Mouse (Mus musculus) heart, adult 2 months (tissue): Measurements from ENCODE around the gene Mertk. TPM values are rescaled to one million over a fixed set of nuclear protein-coding genes. Genes with fewer than 3 reads are reported as not detected.

Experiments
- DNase-seq, 2 experiments: peaks; one replicate each; pipeline ENCODE4 v3.0.0; 2021
- H3K27ac ChIP-seq: fragments of 200-600 bp; 2 replicates; pipeline ENCODE4 v1.8.1; 2022
- H3K27me3 ChIP-seq: fragments of 200-500 bp; 2 replicates; pipeline ENCODE4 v1.6.1; 2012; ENCODE audit warnings: mild to moderate bottlenecking, low read length, inconsistent platforms, mixed read lengths; ENCODE audit not compliant: control insufficient read depth, insufficient read depth
- H3K36me3 ChIP-seq: fragments of 200-500 bp; 2 replicates; pipeline ENCODE4 v1.6.1; 2012; ENCODE audit warnings: low read length, inconsistent platforms; ENCODE audit not compliant: control insufficient read depth, insufficient read depth
- H3K4me1 ChIP-seq: fragments of 200-500 bp; 2 replicates; pipeline ENCODE4 v1.6.1; 2011; ENCODE audit warnings: low read length; ENCODE audit not compliant: control insufficient read depth, insufficient read depth
- H3K4me3 ChIP-seq: fragments of 200-600 bp; 2 replicates; pipeline ENCODE4 v1.8.1; 2022
- H3K79me2 ChIP-seq: fragments of 200-500 bp; replicated peaks from 2 replicates; pipeline ENCODE4 v1.6.1; 2012; ENCODE audit warnings: mild to moderate bottlenecking, inconsistent platforms, low read length, moderate library complexity, mixed read lengths; ENCODE audit not compliant: control insufficient read depth, insufficient read depth
- H3K9ac ChIP-seq: fragments of 200-500 bp; 2 replicates; pipeline ENCODE4 v1.6.1; 2012; ENCODE audit warnings: low read depth, mild to moderate bottlenecking, control low read depth, inconsistent platforms, low read length, mixed read lengths
- CTCF ChIP-seq: fragments of 200-600 bp; IDR thresholded peaks from 2 replicates; pipeline ENCODE4 v1.8.1; 2022; ENCODE audit warnings: antibody characterized with exemption, mild to moderate bottlenecking, moderate library complexity
- EP300 ChIP-seq: fragments of 200-500 bp; IDR thresholded peaks from 2 replicates; pipeline ENCODE4 v1.6.1; 2011; ENCODE audit warnings: low read depth, low read length, control low read depth; ENCODE audit not compliant: insufficient read depth
- POLR2A ChIP-seq: fragments of 200-500 bp; IDR thresholded peaks from 2 replicates; pipeline ENCODE4 v1.6.1; 2011; ENCODE audit warnings: mild to moderate bottlenecking, low read depth, low read length, control low read depth; ENCODE audit not compliant: insufficient read depth
- WGBS: fragments of 180-500 bp; shearing (Covaris S2); methylation state at CpG from one replicate; pipeline ENCODE4 v1.1.7; 2018; 5-methylcytosine and 5-hydroxymethylcytosine counted together
- intact Hi-C: fragments of 180-260 bp; cut with DNase I; formaldehyde crosslinking; loops from one replicate; pipeline ENCODE4 v1.15.1; 2025
- polyA plus RNA-seq: library from polyadenylated mRNA; depleted of rRNA; stranded (reverse); fragments of >200 nt; gene quantifications from 2 replicates; pipeline ENCODE4 v1.2.3, GENCODE M21; 2012
- total RNA-seq, 2 experiments: library from RNA; stranded (reverse); gene quantifications; 2 replicates each; pipeline ENCODE4 v1.2.3; 2021

Mertk gene
- total and polyA plus RNA-seq, 3 experiments: 2.5 to 6.5 (median 4.0) TPM

GRCm38 (mm10) chr2:128817786-128818681, 119.3 kb downstream of the Mertk start, which contains the start of gene Tmem87b:
TSS of gene Tmem87b (plus strand) at chr2:128818118.
- under 1% methylated on average over 59 of the region's 59 CpGs for WGBS
- no peaks in the 10 kb centered on the region for H3K36me3 ChIP-seq
- H3K79me2 ChIP-seq: peaks cover 4% of the 10 kb centered on the region
- H3K9ac ChIP-seq: peak within 1 kb of the TSS; percentile 76
- peak; percentile 17; the same call in 1 of the 2 replicates for TF ChIP-seq CTCF
- peak; percentile 65; the same call in 1 of the 2 replicates for TF ChIP-seq POLR2A
- no peak; the same call in 1 of the 2 replicates for TF ChIP-seq EP300
- no peaks in the 10 kb centered on the region for H3K27me3 ChIP-seq
- peaks cover 2% of the 10 kb centered on the region; the same call in 1 of the 2 replicates for H3K4me1 ChIP-seq
- intact Hi-C loops: loop anchor here (1.0 to 2.0 kb wide), 2 partner anchors 71 to 120 kb away; partner anchors contain the start of gene Mertk
- peak within 1 kb of the TSS; percentile 96 for H3K27ac ChIP-seq
- peak within 1 kb of the TSS; percentile 86 for H3K4me3 ChIP-seq
- peak; percentile 96 to 98 for DNase-seq

- Histone ChIP-seq H3K4me3 (peak overlapping the region; percentile 86), H3K27ac (peak overlapping the region; percentile 96), H3K79me2 (peaks cover 4% of the 10 kb centered on the region), H3K4me1 (peaks cover 2% of the 10 kb centered on the region; the same call in 1 of the 2 replicates), H3K36me3 (no peaks in the 10 kb centered on the region), H3K27me3 (no peaks in the 10 kb centered on the region), H3K9ac (peak overlapping the region; percentile 76)
- 8% methylated on average over 14 of the region's 14 CpGs for WGBS
- DNase-seq: peak in 1 of 2 experiments; percentile 39
- intact Hi-C loops: no loop called here
- no peak for TF ChIP-seq CTCF
- TF ChIP-seq EP300: no peak
- TF ChIP-seq POLR2A: no peak; the same call in 1 of the 2 replicates
Measured at GRCm38 (mm10) chr2:128818956-128819643, 120.3 kb downstream of the Mertk start.

GRCm38 (mm10) chr2:128820631-128821030, 121.9 kb downstream of the Mertk start:
- H3K9ac ChIP-seq: no peak overlapping the region
- no peaks in the 10 kb centered on the region for H3K27me3 ChIP-seq
- H3K79me2 ChIP-seq: peaks cover 4% of the 10 kb centered on the region
- TF ChIP-seq POLR2A (no peak), CTCF (no peak)
- DNase-seq: no peak
- 89% methylated on average over 2 of the region's 2 CpGs for WGBS
- no peak overlapping the region for H3K27ac ChIP-seq
- H3K36me3 ChIP-seq: no peaks in the 10 kb centered on the region
- H3K4me1 ChIP-seq: peaks cover 2% of the 10 kb centered on the region; the same call in 1 of the 2 replicates
- no peak overlapping the region for H3K4me3 ChIP-seq
- intact Hi-C loops: no loop called here

- no peak overlapping the region for H3K27ac ChIP-seq
- peaks cover 2% of the 10 kb centered on the region; the same call in 1 of the 2 replicates for H3K4me1 ChIP-seq
- H3K9ac ChIP-seq: no peak overlapping the region
- WGBS: 91% methylated on average over 5 of the region's 5 CpGs
- DNase-seq: no peak
- intact Hi-C loops: no loop called here
- H3K27me3 ChIP-seq: no peaks in the 10 kb centered on the region
- TF ChIP-seq EP300 (no peak), CTCF (no peak), POLR2A (no peak)
- no peak overlapping the region for H3K4me3 ChIP-seq
- peaks cover 4% of the 10 kb centered on the region for H3K79me2 ChIP-seq
- no peaks in the 10 kb centered on the region for H3K36me3 ChIP-seq
Measured at GRCm38 (mm10) chr2:128823893-128824292, 125.1 kb downstream of the Mertk start.

GRCm38 (mm10) chr2:128827787-128828186, 129.0 kb downstream of the Mertk start:
- TF ChIP-seq EP300 (no peak), CTCF (no peak), POLR2A (no peak)
- H3K4me1 ChIP-seq: no peaks in the 10 kb centered on the region
- H3K79me2 ChIP-seq: no peaks in the 10 kb centered on the region; the same call in 1 of the 2 replicates
- no peaks in the 10 kb centered on the region for H3K27me3 ChIP-seq
- DNase-seq: no peak
- H3K36me3 ChIP-seq: peaks cover 2% of the 10 kb centered on the region; the same call in 1 of the 2 replicates
- no peak overlapping the region for H3K4me3 ChIP-seq
- WGBS: 100% methylated on average over 1 of the region's 1 CpGs
- no peak overlapping the region for H3K27ac ChIP-seq
- no peak overlapping the region for H3K9ac ChIP-seq
- intact Hi-C loops: no loop called here
